Mouse (Mus musculus) cerebellum, adult 8-10 months (tissue): ENCODE results near the gene Rnf5.

Experiments used
- DNase-seq: peaks from one replicate; pipeline ENCODE4 v3.0.0; 2022

Rnf5 gene

GRCm38 (mm10) chr17:34583819-34584218 lies 19.7 kb downstream of the Rnf5 start:
- no peak for DNase-seq

- DNase-seq, result peak; percentile 27
Observed at GRCm38 (mm10) chr17:34583397-34583796, 20.1 kb downstream of the Rnf5 start.

- no peak for DNase-seq
Observed at GRCm38 (mm10) chr17:34582528-34582927, 21.0 kb downstream of the Rnf5 start.

GRCm38 (mm10) chr17:34578070-34578469 lies 25.4 kb downstream of the Rnf5 start:
- no peak for DNase-seq

- no peak for DNase-seq
Observed at GRCm38 (mm10) chr17:34576577-34576976, 26.9 kb downstream of the Rnf5 start.

GRCm38 (mm10) chr17:34572361-34572760 lies 31.1 kb downstream of the Rnf5 start:
- no peak for DNase-seq

GRCm38 (mm10) chr17:34571875-34572274 lies 31.6 kb downstream of the Rnf5 start:
- no peak for DNase-seq

GRCm38 (mm10) chr17:34569919-34570318 lies 33.6 kb downstream of the Rnf5 start:
- DNase-seq, result no peak

GRCm38 (mm10) chr17:34568421-34568820 lies 35.1 kb downstream of the Rnf5 start:
- DNase-seq, result no peak

GRCm38 (mm10) chr17:34567311-34567710 lies 36.2 kb downstream of the Rnf5 start:
- no peak for DNase-seq

GRCm38 (mm10) chr17:34564796-34565195 lies 38.7 kb downstream of the Rnf5 start:
- no peak for DNase-seq

- DNase-seq, result no peak
Observed at GRCm38 (mm10) chr17:34564003-34564421, 39.5 kb downstream of the Rnf5 start, which contains the start of gene Notch4. Gene Notch4 (plus strand): TSS chr17:34564268.

- no peak for DNase-seq
Observed at GRCm38 (mm10) chr17:34563354-34563753, 40.1 kb downstream of the Rnf5 start.

GRCm38 (mm10) chr17:34562595-34562994 lies 40.9 kb downstream of the Rnf5 start:
- DNase-seq, result no peak

GRCm38 (mm10) chr17:34561200-34561599 lies 42.3 kb downstream of the Rnf5 start:
- DNase-seq, result no peak

GRCm38 (mm10) chr17:34560438-34560837 lies 43.1 kb downstream of the Rnf5 start:
- no peak for DNase-seq

GRCm38 (mm10) chr17:34559895-34560294 lies 43.6 kb downstream of the Rnf5 start:
- no peak for DNase-seq

GRCm38 (mm10) chr17:34559116-34559515 lies 44.4 kb downstream of the Rnf5 start:
- no peak for DNase-seq

GRCm38 (mm10) chr17:34557411-34557810 lies 46.1 kb downstream of the Rnf5 start:
- DNase-seq, result no peak

- DNase-seq, result no peak
Observed at GRCm38 (mm10) chr17:34556406-34556805, 47.1 kb downstream of the Rnf5 start.

- peak; percentile 73 for DNase-seq
Observed at GRCm38 (mm10) chr17:34555483-34555882, 48.0 kb downstream of the Rnf5 start.
